Mouse (Mus musculus): ENCODE measurements around the gene Myo3b. TPM values are rescaled to one million over a fixed set of nuclear protein-coding genes. Genes with fewer than 3 reads are reported as not detected.

The Myo3b gene
- polyA plus RNA-seq, 1 experiment = 0.14 TPM

GRCm38 (mm10) chr2:70128590-70128989 lies 89.7 kb downstream of the Myo3b start:
- no peak for DNase-seq (ENCODE audit: low spot score)

GRCm38 (mm10) chr2:70129566-70129965 lies 90.6 kb downstream of the Myo3b start:
- DNase-seq (ENCODE audit: low spot score) = no peak

GRCm38 (mm10) chr2:70133281-70133680 lies 94.4 kb downstream of the Myo3b start:
- no peak for DNase-seq (ENCODE audit: low spot score)

- no peak for DNase-seq (ENCODE audit: low spot score)
Observed at GRCm38 (mm10) chr2:70137226-70137998, 98.5 kb downstream of the Myo3b start.

- no peak for DNase-seq (ENCODE audit: low spot score)
Observed at GRCm38 (mm10) chr2:70143543-70144188, 104.7 kb downstream of the Myo3b start.

DNA sequence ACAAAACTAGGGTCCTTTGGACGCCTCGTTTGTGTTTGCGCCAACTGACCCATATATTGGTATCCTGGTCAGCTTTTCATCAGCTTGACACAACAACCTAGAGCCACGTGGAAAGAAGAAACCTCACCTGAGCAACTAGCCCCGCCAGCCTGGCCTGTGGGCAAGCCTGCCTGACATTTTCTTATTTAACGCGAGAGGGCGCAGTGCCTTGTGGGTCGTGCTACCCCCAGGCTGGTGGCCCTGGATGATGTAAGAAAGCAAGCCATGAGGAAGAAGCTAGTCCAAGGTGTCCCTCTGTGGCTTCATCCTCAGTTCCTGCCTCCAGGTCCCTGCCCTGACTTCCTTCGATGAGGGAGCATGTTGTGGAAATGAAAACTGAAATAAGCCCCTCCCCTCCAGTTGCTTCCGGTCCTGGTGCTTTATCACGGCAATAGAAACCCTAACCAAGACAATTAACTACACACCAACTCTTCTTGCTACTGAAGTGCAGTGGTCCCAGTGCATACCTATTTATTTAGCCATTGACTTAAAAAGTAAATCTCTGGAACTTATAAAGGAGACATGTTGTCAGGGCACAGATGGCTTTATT lies 108.2 kb downstream of the Myo3b start:
- DNase-seq (ENCODE audit: low spot score) = no peak

DNA sequence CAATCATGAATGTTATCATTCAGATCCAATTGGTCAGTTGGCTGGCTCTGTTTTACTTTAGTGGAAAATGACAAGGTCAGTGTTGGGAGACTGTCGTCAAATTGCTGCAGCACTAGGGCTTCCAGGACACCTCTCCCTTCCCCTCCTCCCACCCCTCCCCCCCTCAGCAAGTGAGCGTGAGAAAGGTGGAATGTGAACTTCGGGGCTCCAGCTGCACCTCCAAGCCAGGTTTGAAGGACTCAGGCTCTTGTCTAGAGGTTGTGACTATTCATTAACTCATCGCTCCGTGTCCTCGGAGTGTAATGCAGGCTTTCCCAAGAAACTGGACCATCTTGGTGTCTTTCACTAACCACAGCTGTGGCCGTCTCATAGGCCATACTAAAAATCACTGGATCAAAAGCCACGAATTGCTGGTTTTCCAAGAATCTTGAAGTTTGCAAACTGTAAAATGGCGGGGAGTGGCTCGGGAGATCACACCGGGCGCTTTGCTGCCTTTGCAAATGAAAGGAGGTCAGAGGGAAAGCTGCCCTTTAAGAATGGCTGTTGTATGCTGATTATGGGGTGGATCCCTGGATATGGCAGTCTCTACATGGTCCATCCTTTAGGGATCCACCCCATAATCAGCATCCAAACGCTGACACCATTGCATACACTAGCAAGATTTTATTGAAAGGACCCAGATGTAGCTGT lies 110.0 kb downstream of the Myo3b start:
- DNase-seq (ENCODE audit: low spot score) = no peak

DNA sequence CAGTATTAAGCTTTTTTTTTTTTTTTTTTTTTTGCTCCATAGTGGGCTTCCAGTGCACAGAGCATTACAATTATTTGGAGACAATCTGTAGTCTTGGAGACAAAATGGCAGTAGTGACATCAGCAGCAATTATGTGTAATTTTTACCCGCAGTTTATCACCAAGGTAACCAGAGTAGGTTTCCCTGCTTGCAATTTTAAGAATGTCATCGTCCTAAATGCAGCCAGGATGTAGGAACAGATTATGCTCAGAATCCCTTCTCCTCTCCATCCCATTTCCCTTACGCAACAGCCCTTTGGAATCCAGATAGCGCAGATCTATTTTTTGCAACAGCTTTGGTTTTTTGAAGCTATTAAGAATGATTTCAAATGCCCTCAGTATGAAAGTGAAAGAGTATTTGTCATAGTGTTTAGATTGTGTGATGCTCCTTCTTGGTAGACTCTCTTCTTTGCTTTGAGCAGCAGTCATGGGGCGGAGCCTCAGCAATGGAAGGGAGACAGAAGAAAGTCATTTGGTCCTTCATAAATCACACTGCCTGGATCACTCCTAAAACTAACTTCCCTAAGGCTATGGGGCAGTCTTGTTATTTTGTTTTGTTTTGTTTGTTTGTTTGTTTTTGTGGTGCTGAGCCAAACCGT lies 111.6 kb downstream of the Myo3b start:
- no peak for DNase-seq (ENCODE audit: low spot score)

- DNase-seq (ENCODE audit: low spot score) = no peak
Observed at GRCm38 (mm10) chr2:70151930-70152329, 113.0 kb downstream of the Myo3b start.

DNA sequence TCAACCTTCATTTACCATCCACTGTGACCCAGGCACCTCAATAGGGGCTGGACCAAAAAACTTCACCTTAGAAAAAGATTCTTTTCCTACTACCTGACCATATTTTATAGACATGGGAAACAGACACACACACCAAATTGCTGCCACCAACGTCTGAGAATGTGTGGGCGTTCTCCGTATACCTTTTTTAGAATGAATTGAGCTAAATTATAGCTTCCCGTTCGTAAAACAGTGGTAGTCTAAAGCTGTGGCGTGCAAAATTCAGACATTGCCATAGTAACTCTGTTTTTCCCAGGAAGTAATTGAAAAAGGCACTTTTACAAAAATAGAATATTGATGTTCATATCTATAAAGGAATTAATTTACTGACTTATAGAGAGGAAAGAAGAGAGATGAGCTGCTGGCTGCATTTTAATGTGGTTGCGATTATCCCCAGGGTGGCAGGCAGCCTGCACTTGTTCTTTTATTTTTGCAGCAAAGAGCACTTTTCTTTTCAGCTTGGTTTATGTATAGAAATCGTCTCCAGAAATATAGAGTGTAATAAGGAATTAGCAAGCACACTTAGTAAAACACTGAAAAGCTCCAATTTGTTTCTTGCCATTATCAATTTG lies 116.4 kb downstream of the Myo3b start:
- no peak for DNase-seq (ENCODE audit: low spot score)

- DNase-seq (ENCODE audit: low spot score) = no peak
Observed at GRCm38 (mm10) chr2:70159543-70159942, 120.6 kb downstream of the Myo3b start.

DNA sequence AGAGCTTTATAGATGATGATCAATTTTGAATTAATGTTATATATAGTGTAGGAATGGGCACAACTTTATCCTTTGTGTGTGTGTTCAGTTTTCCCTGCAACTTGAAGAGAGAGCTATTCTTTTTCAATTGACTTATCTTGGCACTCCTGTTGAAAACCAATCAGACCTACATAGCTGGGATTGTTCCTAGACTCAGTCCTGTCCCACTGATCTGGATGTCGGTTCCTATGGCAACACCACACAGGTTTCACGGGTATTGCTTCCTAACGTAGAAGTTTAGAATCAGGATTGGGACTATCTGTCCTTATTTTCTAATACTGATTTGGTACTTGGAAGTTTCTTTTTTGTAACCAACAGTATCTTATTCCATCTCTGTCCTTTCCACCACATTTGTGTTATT lies 127.3 kb downstream of the Myo3b start:
- DNase-seq (ENCODE audit: low spot score) = no peak

GRCm38 (mm10) chr2:70167944-70168935 lies 129.3 kb downstream of the Myo3b start:
- DNase-seq (ENCODE audit: low spot score) = no peak

- no peak for DNase-seq (ENCODE audit: low spot score)
Observed at GRCm38 (mm10) chr2:70170469-70170868, 131.5 kb downstream of the Myo3b start.

DNA sequence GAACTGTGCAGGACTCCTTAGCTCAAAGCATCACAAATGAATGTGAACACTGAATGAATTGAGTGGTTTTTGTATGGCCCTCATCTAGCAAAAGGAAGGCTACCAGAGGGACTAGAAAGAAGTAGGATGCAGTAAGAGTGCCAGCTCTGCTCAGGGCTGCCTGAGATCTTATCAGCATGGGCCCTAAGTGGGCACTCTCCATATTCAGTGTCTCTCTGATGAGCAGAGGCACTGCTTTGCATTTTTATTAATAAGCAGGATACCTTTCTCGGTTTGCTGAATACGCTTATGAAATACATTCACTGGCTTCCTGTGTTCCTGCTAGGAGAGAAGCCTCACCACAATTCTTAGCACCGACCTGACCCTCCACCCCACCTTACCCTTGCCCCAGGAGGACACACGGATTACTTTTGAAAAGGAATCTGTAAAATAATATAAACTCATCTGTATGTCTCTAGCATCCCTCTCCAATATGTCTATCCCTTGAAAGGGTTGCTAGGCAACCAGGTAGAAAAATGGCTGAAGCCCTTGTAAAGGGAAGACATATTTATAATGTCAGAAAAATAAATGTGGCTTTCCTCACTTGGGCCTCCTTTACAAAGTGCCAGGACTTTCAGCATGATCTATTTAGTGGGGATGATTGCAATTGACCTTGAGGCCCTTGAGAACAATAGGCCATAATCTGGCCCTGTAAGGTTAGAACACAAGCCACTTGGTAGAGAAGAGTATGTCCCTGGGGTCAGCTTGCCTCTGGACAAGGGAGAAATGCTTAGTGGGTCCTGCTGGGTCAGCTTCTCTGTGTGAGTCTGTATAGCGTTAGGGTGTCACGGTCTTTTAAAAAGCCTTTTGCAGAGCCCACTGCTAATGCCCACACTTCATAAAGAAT lies 138.1 kb downstream of the Myo3b start:
- no peak for DNase-seq (ENCODE audit: low spot score)

DNA sequence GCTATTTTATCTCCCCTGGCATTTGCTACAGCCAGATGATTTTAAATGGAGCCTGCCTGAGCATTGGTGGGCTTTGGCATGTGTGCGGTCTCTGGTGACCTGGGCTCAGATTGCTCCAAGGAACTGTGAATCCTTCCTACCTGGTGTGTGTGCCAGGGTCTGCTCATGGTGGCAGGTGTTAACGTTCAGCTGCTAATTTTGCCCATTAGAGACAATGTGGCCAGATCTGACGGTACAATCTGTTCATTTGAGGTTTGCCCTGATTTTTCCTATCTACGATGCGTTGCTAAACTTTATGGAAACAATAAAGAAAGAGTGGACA lies 138.7 kb downstream of the Myo3b start:
- no peak for DNase-seq (ENCODE audit: low spot score)

GRCm38 (mm10) chr2:70178241-70178640 lies 139.3 kb downstream of the Myo3b start:
- no peak for DNase-seq (ENCODE audit: low spot score)

DNA sequence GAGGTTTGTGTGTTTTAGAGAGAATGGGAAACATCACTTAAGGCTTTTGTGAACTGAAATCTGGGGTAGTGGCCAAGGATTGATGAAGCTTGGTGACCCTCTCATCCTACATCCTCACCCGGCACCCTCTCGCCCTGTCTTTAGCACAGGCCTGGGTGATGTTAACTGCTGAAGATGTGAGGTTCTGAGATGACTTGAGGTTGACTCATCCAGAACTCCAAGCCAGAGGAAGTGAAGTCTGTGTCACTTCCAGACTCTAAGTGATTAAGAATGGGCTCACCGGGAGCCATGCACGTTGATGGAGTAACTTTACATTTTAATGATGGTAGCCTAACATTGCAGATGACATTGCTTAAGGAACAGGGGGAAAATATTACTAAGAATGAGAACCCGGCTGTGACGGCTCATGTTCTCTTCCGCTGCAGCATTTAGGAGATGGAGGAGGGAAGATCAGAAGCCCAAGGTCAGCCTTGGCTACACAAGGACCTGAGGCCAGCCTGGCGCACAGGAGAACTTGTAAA lies 143.3 kb downstream of the Myo3b start:
- no peak for DNase-seq (ENCODE audit: low spot score)

DNA sequence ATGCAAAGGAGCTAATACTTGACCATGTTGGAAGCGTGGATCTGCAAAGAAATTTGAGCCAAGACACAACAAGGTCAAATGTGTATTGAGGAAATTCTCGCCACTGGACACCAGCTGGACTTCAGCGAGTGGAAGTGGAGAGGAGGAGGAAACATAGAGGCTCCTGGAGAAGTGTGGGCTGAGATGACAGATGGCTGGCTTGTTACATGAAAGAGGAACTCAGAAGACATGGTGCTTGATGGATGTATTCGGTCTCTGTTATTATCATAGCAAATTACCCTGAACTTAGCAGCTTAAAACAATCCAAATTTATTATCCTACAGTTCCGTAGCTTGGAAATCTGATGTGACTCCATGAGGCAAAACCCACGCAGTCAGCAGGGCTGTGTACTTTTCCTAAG lies 148.1 kb downstream of the Myo3b start:
- no peak for DNase-seq (ENCODE audit: low spot score)
